Mouse (Mus musculus) myocyte (in vitro differentiated cells): ENCODE measurements around the gene Rpl4. TPM values are rescaled to one million over a fixed set of nuclear protein-coding genes. Genes with fewer than 3 reads are reported as not detected.
A peak's percentile ranks its signal among the peaks of the same experiment; 100 is the strongest.
"Not testable (repeated sequence)": the region's sequence is repeated elsewhere in the genome, so short reads cannot be mapped to it uniquely, and the experiment has no call there.

ENCODE experiments used
- H3K27me3 ChIP-seq: one replicate; pipeline ENCODE4 v1.6.1; 2011; ENCODE audit not compliant: control insufficient read depth, insufficient read depth, insufficient read length
- H3K36me3 ChIP-seq: one replicate; pipeline ENCODE4 v1.6.1; 2011; ENCODE audit not compliant: control insufficient read depth, insufficient read depth
- H3K4me2 ChIP-seq: one replicate; pipeline ENCODE4 v1.6.1; 2011; ENCODE audit warnings: low read depth, control low read depth
- H3K4me3 ChIP-seq: one replicate; pipeline ENCODE4 v1.5.1; 2011; ENCODE audit warnings: mild to moderate bottlenecking, control low read depth, moderate library complexity
- H3K79me2 ChIP-seq: one replicate; pipeline ENCODE4 v1.6.1; 2011; ENCODE audit not compliant: control insufficient read depth, insufficient read depth
- H3ac ChIP-seq: one replicate; pipeline ENCODE4 v1.6.1; 2011; ENCODE audit not compliant: control insufficient read depth, insufficient read length
- CEBPB ChIP-seq: IDR thresholded peaks from 2 replicates; pipeline ENCODE4 v1.6.1; 2011; ENCODE audit warnings: mild to moderate bottlenecking, moderate library complexity; ENCODE audit not compliant: poor library complexity, insufficient read depth, severe bottlenecking
- E2F4 ChIP-seq: IDR thresholded peaks from one replicate; pipeline ENCODE4 v1.6.1; 2011; ENCODE audit warnings: mild to moderate bottlenecking, control low read depth, moderate library complexity; ENCODE audit not compliant: insufficient read depth
- MAX ChIP-seq: IDR thresholded peaks from one replicate; pipeline ENCODE4 v1.6.1; 2011; ENCODE audit warnings: low read depth, mild to moderate bottlenecking, control low read depth
- MYOD1 ChIP-seq, 3 experiments: IDR thresholded peaks; one replicate each; pipeline ENCODE4 v1.6.1; 2011; ENCODE audit warnings: control low read depth in 2 of 3, low read depth in 2 of 3, mild to moderate bottlenecking in 2 of 3, moderate library complexity in 1 of 3; ENCODE audit not compliant: insufficient read length in 2 of 3, control insufficient read depth in 1 of 3
- MYOG ChIP-seq, 3 experiments: IDR thresholded peaks; one replicate each; pipeline ENCODE4 v1.6.1; 2011; ENCODE audit warnings: control low read depth in 2 of 3, low read depth in 2 of 3, mild to moderate bottlenecking in 2 of 3; ENCODE audit not compliant: insufficient read length in 2 of 3, control insufficient read depth in 1 of 3, insufficient read depth in 1 of 3
- POLR2A ChIP-seq: IDR thresholded peaks from one replicate; pipeline ENCODE4 v1.6.1; 2011; ENCODE audit warnings: low read depth, mild to moderate bottlenecking, control low read depth, moderate library complexity; ENCODE audit not compliant: insufficient read length
- POLR2AphosphoS2 ChIP-seq: IDR thresholded peaks from one replicate; pipeline ENCODE4 v1.6.1; 2011; ENCODE audit warnings: low read depth, control low read depth; ENCODE audit not compliant: insufficient read length
- REST ChIP-seq: IDR thresholded peaks from one replicate; pipeline ENCODE4 v1.6.1; 2011; ENCODE audit warnings: mild to moderate bottlenecking, control low read depth, moderate library complexity; ENCODE audit not compliant: insufficient read depth, insufficient read length
- SRF ChIP-seq: IDR thresholded peaks from one replicate; pipeline ENCODE4 v1.6.1; 2011; ENCODE audit warnings: low read depth; ENCODE audit not compliant: control insufficient read depth, insufficient read length
- TCF12 ChIP-seq: IDR thresholded peaks from one replicate; pipeline ENCODE4 v1.6.1; 2011; ENCODE audit warnings: mild to moderate bottlenecking, control low read depth; ENCODE audit not compliant: poor library complexity, insufficient read depth, severe bottlenecking
- TCF3 ChIP-seq: IDR thresholded peaks from one replicate; pipeline ENCODE4 v1.6.1; 2011; ENCODE audit warnings: low read depth, control low read depth; ENCODE audit not compliant: insufficient read length
- USF1 ChIP-seq: IDR thresholded peaks from one replicate; pipeline ENCODE4 v1.6.1; 2011; ENCODE audit warnings: low read depth, mild to moderate bottlenecking, control low read depth, moderate library complexity
- polyA plus RNA-seq: library from polyadenylated mRNA; unstranded; fragments of >200 nt; fragmentation: generic; extraction: Trizol; gene quantifications from one replicate; pipeline ENCODE4 v1.2.1, GENCODE M21; 2012; ENCODE audit warnings: missing spikeins

Rpl4 gene
- polyA plus RNA-seq, 1 experiment: 1,028 TPM

DNA sequence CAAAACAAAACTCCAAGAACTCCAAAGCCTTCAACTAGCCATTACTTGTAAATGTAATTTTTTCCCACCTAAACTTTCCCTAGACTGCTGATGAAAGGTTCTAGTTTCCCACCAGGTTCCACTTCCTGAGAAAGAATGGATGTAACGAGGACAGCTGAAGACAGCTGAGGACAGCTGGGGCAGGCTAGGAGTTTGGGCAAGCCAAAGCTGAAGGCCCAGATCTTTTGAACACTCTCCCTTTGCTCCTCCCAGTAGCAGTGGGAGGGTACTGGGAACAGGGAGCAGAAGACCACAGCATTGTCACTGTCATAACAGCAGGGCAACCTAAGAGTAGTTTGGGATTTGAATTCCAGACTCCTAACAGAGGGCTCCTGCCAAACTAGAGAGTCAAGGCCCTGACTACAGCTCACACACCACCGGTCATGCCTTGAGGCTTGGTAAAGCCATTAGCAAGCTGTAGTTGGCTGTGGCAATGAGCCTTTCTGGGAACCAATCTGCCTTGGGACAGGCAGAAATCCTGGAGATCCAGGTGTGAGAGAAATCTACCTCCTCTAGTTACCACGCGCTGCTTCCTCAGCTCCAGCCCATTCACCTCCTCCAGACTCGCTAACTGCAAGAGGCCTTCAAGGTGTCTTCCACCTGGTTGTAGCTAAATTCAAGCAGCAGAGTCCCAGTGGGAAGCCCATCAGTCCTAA is 25.0 kb downstream of the Rpl4 start:
- Histone ChIP-seq H3K4me2 (no peak overlapping the region), H3K79me2 (no peaks in the 10 kb centered on the region), H3K27me3 (no peaks in the 10 kb centered on the region), H3ac (no peak overlapping the region), H3K36me3 (peaks cover 22% of the 10 kb centered on the region), H3K4me3 (no peak overlapping the region)
- no peak for TF ChIP-seq MAX
- no peak for TF ChIP-seq POLR2AphosphoS2
- no peak for TF ChIP-seq TCF12
- no peak for TF ChIP-seq MYOG (IDR thresholded peaks at IDR 0.05; ENCODE audit: control insufficient read depth in 1 of 3, insufficient read depth in 1 of 3, insufficient read length in 2 of 3, low read depth in 2 of 3)
- peak in 2 of 3 experiments; percentile 20 to 55 for TF ChIP-seq MYOD1 (IDR thresholded peaks at IDR 0.05; ENCODE audit: control insufficient read depth in 1 of 3, insufficient read length in 2 of 3, low read depth in 2 of 3)

DNA sequence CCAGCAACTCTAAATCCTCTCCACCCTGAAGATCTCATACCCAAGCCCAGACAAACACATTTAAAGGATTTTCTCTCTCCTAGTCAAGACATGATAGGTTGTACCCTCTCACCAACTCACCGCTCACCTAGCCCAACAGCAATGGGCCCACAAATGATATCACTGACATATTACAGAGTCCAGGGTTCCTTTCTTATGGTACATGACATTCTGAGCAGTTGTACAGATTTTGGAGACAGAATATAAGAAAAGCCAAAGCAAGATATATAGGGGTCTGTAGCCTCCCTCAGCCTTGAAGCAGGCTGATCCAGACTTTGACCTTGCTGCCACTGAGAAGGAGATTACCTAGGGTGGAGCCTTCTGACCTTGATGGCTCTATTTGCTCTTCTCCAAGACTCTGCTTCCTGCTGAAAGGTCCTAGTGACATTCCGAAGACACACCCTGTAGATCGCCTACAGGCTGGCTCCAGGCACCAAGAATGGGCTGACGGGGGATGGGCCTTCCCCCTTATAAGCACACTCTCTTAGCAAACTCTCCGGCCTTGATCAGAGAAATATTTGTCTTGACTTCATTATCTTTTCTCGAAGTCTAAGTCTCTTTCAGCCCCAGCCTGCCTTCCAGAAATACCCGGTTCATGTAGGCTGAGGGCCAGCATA is 25.7 kb downstream of the Rpl4 start:
- H3K4me3 ChIP-seq, H3K27me3 ChIP-seq, H3K4me2 ChIP-seq, H3ac ChIP-seq, H3K79me2 ChIP-seq: not testable (repeated sequence)
- H3K36me3 ChIP-seq: peaks cover 16% of the 10 kb centered on the region

DNA sequence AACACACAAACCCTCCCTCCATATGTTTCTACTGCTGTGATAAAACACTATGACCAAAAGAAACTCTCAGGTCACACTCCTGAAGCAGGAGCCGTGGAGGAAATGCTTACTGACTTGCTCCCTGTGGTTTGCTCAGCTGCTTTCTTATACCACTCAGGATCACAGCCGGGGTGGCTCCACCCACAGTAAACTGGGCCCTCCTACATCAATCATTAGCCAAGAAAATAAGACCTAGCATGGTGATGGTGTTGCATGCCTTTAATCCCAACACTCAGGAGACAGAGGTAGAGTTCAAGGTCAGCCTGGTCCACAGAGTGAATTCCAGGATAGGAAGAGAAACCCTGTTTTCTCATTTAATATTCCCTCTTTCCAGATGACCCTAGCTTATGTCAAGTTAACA is 26.7 kb downstream of the Rpl4 start:
- Histone ChIP-seq H3K4me3 (no peak overlapping the region), H3K36me3 (peaks cover 24% of the 10 kb centered on the region), H3K79me2 (no peaks in the 10 kb centered on the region), H3K27me3 (no peaks in the 10 kb centered on the region), H3ac (no peak overlapping the region), H3K4me2 (no peak overlapping the region)
- TF ChIP-seq MAX (no peak), TCF3 (no peak), POLR2AphosphoS2 (no peak), POLR2A (no peak), SRF (no peak), REST (no peak), MYOD1 (IDR thresholded peaks at IDR 0.05; ENCODE audit: control insufficient read depth in 1 of 3, insufficient read length in 2 of 3, low read depth in 2 of 3) (no peak), TCF12 (no peak), MYOG (IDR thresholded peaks at IDR 0.05; ENCODE audit: control insufficient read depth in 1 of 3, insufficient read depth in 1 of 3, insufficient read length in 2 of 3, low read depth in 2 of 3) (no peak), E2F4 (no peak), USF1 (no peak), CEBPB (no peak)

DNA sequence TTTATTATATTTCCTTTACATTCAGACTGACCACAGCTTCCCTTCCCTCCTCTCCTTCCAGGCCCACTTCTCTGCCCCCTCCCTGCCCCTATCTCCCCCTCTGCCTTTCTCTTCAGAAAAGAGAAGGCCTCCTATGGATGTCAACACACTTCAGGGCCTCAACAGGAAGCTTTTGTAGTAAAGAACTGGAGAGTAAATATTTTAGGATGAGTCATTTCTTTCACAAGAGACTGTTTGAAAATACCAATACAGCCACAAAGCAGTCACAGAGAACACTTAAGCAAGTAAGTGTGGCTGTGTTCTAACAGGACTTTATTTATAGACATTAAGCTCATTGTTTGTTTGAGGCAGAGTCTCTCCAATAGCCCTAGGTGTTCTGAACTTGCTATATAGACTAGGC is 29.2 kb downstream of the Rpl4 start:
- no peak for TF ChIP-seq MYOG (IDR thresholded peaks at IDR 0.05; ENCODE audit: control insufficient read depth in 1 of 3, insufficient read depth in 1 of 3, insufficient read length in 2 of 3, low read depth in 2 of 3)
- no peak for TF ChIP-seq REST
- TF ChIP-seq E2F4: no peak
- no peak for TF ChIP-seq POLR2AphosphoS2
- no peak for TF ChIP-seq SRF
- TF ChIP-seq POLR2A: no peak
- TF ChIP-seq TCF3: no peak
- no peak for TF ChIP-seq MAX
- no peaks in the 10 kb centered on the region for H3K79me2 ChIP-seq
- no peaks in the 10 kb centered on the region for H3K27me3 ChIP-seq
- no peak overlapping the region for H3ac ChIP-seq
- peaks cover 34% of the 10 kb centered on the region for H3K36me3 ChIP-seq
- no peak overlapping the region for H3K4me3 ChIP-seq
- no peak overlapping the region for H3K4me2 ChIP-seq

DNA sequence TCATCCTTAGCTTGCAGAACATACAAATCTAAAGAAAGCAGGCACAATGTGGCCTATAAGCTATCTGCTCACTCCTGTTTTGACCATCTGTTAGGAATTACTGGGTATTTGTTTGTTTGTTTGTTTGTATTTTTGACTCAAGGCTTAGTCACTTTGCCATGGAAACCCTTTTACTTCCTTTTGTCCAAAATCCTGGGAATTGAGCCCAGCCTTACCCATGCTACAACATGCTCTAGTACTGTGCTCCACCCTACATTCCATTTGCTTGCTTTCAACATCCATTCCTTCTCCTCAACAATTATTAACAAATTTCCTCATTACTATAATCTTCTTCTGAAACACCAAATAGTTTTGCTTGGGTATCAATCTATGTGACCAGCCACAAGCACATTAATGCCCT is 29.7 kb downstream of the Rpl4 start:
- H3ac ChIP-seq: no peak overlapping the region
- no peak overlapping the region for H3K4me3 ChIP-seq
- no peak overlapping the region for H3K4me2 ChIP-seq
- no peaks in the 10 kb centered on the region for H3K27me3 ChIP-seq
- TF ChIP-seq E2F4 (no peak), MYOD1 (IDR thresholded peaks at IDR 0.05; ENCODE audit: control insufficient read depth in 1 of 3, insufficient read length in 2 of 3, low read depth in 2 of 3) (no peak), TCF12 (no peak), TCF3 (no peak), MAX (no peak), CEBPB (no peak), USF1 (no peak), REST (no peak), POLR2A (no peak), MYOG (IDR thresholded peaks at IDR 0.05; ENCODE audit: control insufficient read depth in 1 of 3, insufficient read depth in 1 of 3, insufficient read length in 2 of 3, low read depth in 2 of 3) (no peak), POLR2AphosphoS2 (no peak), SRF (no peak)
- H3K79me2 ChIP-seq: no peaks in the 10 kb centered on the region
- peaks cover 34% of the 10 kb centered on the region for H3K36me3 ChIP-seq
